Mouse (Mus musculus) spleen, adult 2 months (tissue): ENCODE data around the gene Srek1ip1.

Experiments
- CTCF ChIP-seq: fragments of 200-500 bp; IDR thresholded peaks from 2 replicates; pipeline ENCODE4 v1.5.1; 2011; ENCODE audit warnings: mild to moderate bottlenecking, inconsistent platforms; ENCODE audit not compliant: insufficient read depth, insufficient read length, insufficient replicate concordance; ENCODE audit errors: extremely low read depth
- POLR2A ChIP-seq: fragments of 200-500 bp; IDR thresholded peaks from 2 replicates; pipeline ENCODE4 v1.6.1; 2011; ENCODE audit warnings: low read depth, low read length, inconsistent platforms

- TF ChIP-seq CTCF (no peak), POLR2A (no peak)
Observed at GRCm38 (mm10) chr13:104763193-104763592, 29.1 kb upstream of the Srek1ip1 start.
